Mouse (Mus musculus) naive thymus-derived CD4-positive, alpha-beta T cell, adult 5 months (primary cell): Measurements from ENCODE around the gene Olfr828. TPM values are rescaled to one million over a fixed set of nuclear protein-coding genes. Genes with fewer than 3 reads are reported as not detected.

Experiments
- polyA plus RNA-seq: library from polyadenylated mRNA; unstranded; fragments of 100-300 nt; shearing (Covaris generic); gene quantifications from one replicate; pipeline ENCODE4 v1.2.1, GENCODE M21; 2017

The Olfr828 gene
- polyA plus RNA-seq = not detected

GRCm38 (mm10) chr9:18819426-18819825 lies at the start of gene Olfr828:
TSS of gene Olfr828 (minus strand) at chr9:18819526.

GRCm38 (mm10) chr9:18854633-18855032 lies 35.3 kb upstream of the Olfr828 start, which contains the start of gene Olfr829:
TSS of gene Olfr829 (plus strand) at chr9:18854933.

Other genes with a start within 250 kb of the Olfr828 start
- 0.02 TPM for gene Muc16, start 145.0 kb downstream of the Olfr828 start, polyA plus RNA-seq
- 0.10 TPM for gene Olfr24, start 55.5 kb downstream of the Olfr828 start, polyA plus RNA-seq
- not detected for gene Olfr829, start 35.4 kb upstream of the Olfr828 start, polyA plus RNA-seq
- gene Olfr830, start 55.2 kb upstream of the Olfr828 start, polyA plus RNA-seq = not detected
- gene Olfr832, start 117.6 kb upstream of the Olfr828 start, polyA plus RNA-seq = not detected
- not detected for gene Olfr834, start 168.5 kb upstream of the Olfr828 start, polyA plus RNA-seq
- not detected for gene Olfr835, start 213.2 kb upstream of the Olfr828 start, polyA plus RNA-seq